Mouse (Mus musculus) lung, postnatal 36 days (tissue): Measurements from ENCODE around the gene Gm21854.
"Not testable (repeated sequence)": the region's sequence is repeated elsewhere in the genome, so short reads cannot be mapped to it uniquely, and the experiment has no call there.

Source experiments
- DNase-seq: peaks from one replicate; pipeline ENCODE4 v3.0.0; 2022; ENCODE audit warnings: mixed read lengths

The Gm21854 gene

DNA sequence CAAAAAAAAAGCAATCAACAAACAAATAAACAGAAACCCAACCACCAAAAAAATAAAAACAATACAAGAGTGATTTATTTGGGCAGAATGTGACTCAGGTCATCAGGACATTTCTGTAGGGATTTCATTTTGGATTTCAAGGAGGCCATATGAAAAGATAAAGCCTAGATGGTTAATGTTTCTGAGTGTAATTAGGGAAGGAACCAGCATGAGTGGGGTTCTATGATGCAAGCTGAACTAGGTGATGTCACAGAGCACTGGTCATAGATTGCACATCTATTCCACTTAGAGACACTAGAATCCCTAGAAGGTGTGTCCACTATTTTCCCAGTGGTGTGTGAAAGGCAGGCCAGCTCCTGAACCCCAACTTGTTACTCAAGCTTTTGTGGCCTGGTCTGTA, at the start of gene Gm21854:
TSS of gene Gm21854 (plus strand) at position 301 of the 400 bp plus-strand sequence.
- not testable (repeated sequence) for DNase-seq
